Mouse (Mus musculus) heart, postnatal 10 days (tissue): ENCODE data around the gene Cap1. TPM values are rescaled to one million over a fixed set of nuclear protein-coding genes. Genes with fewer than 3 reads are reported as not detected.
"Not testable (repeated sequence)": the region's sequence is repeated elsewhere in the genome, so short reads cannot be mapped to it uniquely, and the experiment has no call there.

Experiments used
- DNase-seq, 2 experiments: peaks; one replicate each; pipeline ENCODE4 v3.0.0; 2021
- intact Hi-C: fragments of 180-260 bp; cut with DNase I; formaldehyde crosslinking; loops from one replicate; pipeline ENCODE4 v1.15.1; 2025
- total RNA-seq, 2 experiments: library from RNA; stranded (reverse); gene quantifications; 2 replicates each; pipeline ENCODE4 v1.2.3; 2021

Cap1 gene
- total RNA-seq, 2 experiments from 2014 or later: 84.6 to 89.1 TPM

DNA sequence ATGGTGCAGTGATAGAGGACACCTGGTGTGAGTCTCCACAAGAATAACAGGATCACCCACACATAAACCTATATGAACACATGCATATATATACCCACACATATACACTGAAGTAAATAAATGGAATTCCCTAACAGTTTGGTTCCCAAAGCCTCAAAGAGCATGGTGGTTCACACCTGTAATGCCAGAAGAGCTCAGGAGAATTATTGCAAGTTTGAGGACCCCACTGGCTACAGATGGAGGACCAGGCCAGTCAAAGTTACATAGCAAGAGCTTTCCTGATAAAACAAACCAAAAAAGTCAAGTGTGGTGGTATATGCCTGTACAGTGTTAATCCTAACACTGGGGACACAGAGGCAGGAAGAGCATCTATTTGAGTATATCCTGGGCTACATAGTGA, 34.3 kb downstream of the Cap1 start:
- no peak for DNase-seq
- intact Hi-C loops: no loop called here

DNA sequence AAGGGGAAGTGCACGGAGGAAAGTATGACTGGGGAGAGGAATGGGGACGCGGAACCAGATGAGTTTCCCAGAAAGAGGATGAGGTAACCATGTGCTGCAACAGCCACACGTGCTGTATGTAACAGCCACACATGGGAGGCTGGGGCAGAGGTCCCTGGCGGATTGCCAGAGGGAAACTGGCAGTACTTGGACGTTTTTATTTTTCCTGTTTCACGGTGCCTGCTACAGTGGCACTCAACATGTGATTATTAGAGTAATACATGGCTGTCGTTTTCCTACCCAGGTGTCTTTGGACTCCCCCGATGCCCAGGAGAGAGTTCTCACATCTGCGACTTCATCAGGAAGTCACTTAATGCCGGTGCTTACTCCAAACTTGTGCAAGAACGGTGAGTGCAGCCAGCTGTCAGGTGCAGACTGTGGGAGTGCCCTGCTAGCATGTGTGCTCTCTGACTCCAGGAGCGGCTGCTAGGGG, 37.7 kb downstream of the Cap1 start:
- intact Hi-C loops: no loop called here
- DNase-seq: peak; percentile 37 to 40

DNA sequence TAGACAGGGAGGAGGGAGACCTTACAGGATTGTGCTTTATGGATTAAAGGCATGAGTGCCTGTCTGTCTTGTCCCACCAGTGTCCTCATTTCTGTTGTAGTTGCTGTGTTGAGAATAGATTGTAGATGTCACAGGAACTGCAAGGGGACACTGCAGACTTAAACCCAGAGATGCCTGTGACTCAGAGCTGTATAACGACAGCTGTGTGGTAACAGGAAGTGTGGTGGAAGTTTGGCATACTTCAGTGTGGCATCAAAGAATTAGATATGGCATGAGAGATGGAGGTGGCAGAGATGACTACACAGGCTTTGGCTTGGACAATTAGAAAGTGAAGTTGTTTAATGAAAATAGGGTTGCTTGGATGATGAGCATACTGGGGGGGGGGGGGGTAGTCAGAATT, 47.4 kb downstream of the Cap1 start:
- no peak for DNase-seq
- intact Hi-C loops: no loop called here

DNA sequence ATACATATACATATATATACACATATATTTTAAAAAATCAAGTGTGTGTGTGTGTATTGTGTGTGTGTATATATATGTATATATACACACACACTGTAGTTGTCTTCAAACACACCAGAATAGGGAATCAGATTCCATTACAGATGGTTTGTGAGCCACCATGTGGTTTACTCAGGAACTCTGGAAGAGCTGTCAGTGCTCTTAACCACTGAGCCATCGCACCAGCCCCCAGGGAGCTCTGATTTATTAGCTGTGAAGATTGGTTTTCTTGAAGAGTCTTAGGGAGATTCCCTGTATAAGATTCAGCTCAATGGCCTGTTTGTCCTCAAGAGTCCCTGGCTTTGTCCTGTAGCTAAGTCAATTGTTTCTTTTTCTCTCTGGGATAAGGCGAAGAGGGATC, 47.9 kb downstream of the Cap1 start:
- no peak for DNase-seq
- intact Hi-C loops: no loop called here

DNA sequence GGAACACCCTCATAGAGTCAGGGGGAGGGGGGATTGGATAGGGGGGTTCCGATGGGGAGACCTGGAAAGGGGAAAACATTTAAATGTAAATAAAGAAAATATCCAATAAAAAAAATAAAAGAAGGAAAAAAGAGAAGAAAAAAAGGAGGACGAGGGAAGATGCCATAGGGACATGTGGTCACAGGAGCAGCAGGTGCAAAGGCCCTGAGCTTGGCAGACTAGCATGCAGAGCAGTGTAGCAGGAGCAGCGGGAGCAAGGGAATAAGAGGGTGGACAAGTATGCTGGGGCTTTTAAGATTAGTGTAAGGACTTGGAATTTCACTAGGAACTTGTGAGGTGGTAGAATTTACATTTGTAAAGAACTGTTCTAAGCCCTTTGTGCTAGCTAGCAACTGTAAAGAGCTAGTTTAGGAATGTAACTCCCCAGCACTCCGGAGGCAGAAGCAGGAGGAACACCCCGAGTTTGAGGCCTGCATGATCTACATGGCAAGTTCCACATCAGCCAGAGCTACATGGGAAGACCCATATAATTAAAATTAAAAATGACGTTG, 48.6 kb downstream of the Cap1 start:
- no peak for DNase-seq
- intact Hi-C loops: no loop called here

DNA sequence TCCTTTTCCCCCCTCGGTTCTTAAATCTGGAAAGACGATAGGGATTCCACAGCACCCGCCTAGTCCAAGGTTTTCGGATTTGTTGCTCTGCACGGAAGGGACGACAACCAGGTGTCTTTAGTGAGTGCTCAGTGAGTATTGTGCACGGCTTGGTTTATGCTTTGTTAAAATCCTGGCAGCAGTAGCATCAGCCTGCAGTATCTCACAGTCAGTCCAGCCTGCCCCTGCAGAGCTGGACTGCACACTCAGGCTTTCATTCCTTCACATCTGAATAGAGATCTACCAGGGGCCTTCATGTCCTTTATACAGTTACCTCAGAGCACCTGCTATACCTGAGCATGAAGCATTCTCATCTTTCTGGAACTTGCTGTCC, 49.5 kb downstream of the Cap1 start:
- intact Hi-C loops: no loop called here
- no peak for DNase-seq

DNA sequence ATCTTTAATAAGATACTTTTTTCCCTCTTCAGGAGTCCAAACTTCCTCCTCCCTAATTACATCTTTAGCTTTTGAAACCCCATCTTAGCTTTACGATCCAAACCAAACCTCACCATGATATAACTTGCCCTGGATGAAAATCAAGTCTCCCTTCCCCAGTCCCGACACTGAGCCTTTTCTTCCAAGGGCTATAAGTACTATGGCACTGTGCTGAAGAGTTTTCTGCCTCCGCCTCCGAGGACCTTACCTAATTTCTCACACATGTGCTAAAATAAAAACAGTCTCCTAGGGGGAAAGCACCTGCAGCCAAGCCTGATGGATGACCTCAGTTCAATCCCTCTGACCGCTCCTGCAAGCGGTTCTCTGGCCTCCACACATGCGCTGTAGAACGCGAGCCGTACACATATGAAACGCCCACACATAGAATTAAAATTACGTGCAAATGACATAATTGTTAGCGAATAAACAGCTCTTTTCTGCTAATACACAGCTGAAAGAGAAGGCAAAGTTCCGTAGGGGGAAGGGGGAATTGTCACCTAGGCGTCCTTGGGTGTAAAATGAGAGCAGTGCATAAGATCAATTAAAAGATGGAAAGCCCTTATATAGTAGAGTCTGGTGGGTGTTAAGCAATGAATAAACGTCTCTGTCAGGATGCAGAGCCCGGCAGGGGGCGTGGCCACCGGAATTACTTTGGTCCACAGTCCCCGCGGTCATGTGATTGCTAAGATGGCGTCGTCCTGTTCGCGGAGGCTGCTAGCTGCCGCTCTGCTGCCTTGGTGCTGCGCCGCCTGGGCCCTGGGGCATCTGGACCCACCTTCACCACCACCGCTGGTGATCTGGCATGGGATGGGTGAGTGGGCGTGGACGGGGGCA, 50.1 kb downstream of the Cap1 start, which contains the start of gene Ppt1:
Gene Ppt1 (plus strand): TSS at position 713 of the 873 bp plus-strand sequence.
- DNase-seq: peak; percentile 87 to 90
- intact Hi-C loops: no loop called here

DNA sequence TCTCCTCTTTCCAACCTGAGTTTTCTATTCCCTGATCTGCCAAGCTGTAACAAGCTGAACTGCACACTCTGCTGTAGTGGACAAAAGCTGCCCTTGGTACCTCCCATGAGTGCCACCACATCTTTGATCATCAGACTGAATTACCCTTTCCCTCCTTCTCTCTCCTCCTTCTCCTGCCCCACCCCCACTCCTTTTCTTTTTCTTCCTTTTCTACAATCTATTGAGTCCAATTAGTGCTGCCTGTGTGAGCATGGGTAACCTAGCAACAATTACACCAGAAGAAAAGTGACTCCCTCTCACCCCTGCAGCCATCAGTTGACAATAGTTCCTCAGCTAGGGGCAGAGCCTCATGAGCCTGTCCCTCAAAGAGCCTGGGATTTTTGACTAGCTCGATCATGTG, 54.0 kb downstream of the Cap1 start:
- DNase-seq: no peak
- intact Hi-C loops: no loop called here

DNA sequence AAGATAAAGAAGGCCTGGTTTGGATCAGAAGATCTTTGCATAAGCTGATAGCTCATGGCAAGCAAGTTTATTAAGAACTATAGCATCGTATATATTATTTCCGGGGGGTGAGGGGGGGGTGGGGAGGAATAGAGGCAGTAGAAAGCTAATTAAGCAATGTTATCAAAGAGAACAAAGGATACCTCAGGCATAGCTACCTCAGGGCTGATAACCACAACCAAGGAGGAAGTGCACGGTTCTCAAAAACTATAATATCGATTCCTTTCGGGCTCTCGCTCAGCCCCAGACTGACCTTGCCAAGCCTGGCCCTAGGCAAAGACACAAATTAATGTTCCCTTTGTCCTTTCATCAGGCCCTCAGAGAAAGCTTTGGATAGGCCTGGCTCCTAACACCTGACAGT, 56.5 kb downstream of the Cap1 start:
- intact Hi-C loops: no loop called here
- DNase-seq: no peak

DNA sequence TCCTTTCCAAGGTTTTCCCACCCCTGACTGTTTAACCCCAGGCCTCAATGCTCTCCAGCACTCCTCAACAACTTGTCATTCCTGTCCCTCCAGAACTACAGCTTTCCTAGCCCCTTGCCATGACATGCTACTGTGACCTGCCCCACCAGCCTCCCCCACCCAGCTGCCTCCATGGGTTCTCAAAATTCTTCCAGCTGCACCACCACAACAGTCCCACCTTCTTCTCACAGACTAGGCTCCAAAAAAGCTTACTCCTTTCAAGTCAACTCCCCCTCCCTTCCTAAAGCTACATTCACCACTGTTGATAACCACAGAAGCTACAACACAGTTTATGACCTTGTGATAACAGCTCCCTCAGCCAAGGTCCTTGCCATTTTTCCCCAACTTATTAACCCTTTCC, 58.2 kb downstream of the Cap1 start:
- intact Hi-C loops: no loop called here
- DNase-seq: no peak

DNA sequence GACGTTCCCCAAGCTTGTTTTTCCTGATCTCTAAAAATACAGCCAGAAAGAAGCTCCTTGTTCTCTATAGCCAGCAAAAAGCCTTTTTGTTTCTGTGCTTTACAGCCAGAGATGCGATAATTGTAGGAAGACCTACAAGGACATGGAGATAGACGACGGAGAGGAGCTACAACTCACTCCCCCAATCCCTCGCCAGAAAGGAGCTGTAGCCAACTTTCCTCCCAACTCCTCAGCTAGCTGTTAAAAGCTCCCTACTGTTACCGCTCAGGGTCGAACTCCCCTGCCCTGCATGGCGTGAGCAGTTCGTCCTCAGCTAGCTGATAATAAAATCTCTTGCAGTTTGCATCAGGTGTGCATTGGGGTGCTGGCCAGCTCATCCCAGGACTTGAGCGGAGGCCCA, 64.9 kb downstream of the Cap1 start:
- DNase-seq, intact Hi-C loops: not testable (repeated sequence)

DNA sequence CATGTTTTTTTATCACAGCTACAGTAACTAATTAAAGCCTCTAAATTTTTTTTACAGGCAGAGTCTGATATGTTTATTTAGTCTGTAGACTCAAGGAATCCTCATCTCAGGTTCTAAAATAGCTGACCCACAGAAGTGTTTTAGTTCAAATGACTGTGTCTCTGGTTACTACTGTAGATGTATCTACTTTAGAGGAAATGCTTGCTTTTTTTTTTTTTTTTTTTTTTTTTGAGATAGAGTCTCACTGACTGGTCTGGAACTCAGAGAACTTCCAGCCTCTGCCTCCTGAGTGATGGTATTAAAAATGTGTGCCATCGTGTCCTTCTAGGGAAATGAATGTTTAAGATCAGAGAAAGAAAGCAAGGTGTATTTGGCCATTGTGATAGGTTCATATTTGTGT, 69.7 kb downstream of the Cap1 start:
- no peak for DNase-seq
- intact Hi-C loops: no loop called here

DNA sequence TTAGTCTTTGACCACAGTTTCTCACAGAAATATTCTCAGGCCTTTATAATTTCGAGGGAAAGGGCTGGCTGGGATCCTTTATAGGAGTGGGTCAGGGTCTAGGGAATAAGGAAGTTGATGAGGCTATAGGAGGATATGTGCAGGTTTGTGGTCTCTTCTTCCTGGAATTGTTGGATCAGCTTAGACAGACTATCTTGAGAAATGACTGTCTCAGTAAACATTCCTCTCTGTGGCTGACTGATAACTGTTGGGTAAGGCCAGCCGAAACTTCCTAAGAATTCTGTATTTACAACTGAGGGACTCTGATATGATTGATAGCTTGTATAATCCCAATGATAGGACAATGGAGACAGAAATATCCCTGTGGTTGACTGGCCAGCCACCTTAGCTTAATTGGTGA, 74.0 kb downstream of the Cap1 start:
- intact Hi-C loops: no loop called here
- DNase-seq: no peak

DNA sequence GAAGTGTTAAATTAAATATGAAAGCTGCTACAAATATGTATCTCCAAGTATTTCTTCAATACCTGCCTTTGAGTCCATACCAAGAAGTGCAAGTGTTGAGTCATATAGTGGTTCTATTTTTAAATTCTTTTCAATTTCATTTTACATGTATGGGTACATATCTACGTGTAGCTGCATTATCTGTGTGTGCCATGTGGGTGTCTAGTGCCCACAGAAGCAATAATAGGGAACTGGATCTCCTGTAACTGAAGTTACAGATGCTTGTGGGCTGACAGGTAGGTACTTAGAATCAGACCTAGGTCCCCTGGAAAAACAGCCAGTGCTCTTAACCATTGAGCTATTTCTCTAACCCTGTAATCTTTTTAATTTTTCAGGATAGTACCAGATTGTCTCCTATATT, 74.7 kb downstream of the Cap1 start:
- no peak for DNase-seq
- intact Hi-C loops: no loop called here

Other genes starting within 250 kb of the Cap1 start
- gene 9530002B09Rik, start 196.8 kb downstream of the Cap1 start, total RNA-seq: not detected
- 10 to 100 TPM; 40.1 to 46.6 TPM for gene Ppt1, start 49.8 kb downstream of the Cap1 start, total RNA-seq
- 1 to 10 TPM in 1 of 2 experiments, under 1 TPM in 1; 0.12 to 2.3 TPM for gene Mfsd2a, start 75.1 kb upstream of the Cap1 start, total RNA-seq
- under 1 TPM; 0.22 to 0.84 TPM for gene Mycl, start 109.6 kb upstream of the Cap1 start, total RNA-seq
- 1 to 10 TPM; 7.7 to 8.3 TPM for gene Trit1, start 130.5 kb upstream of the Cap1 start, total RNA-seq
- not detected for gene Bmp8b, start 219.1 kb upstream of the Cap1 start, total RNA-seq
- not detected for gene Oxct2b, start 230.2 kb upstream of the Cap1 start, total RNA-seq